Mouse (Mus musculus) cerebellum, adult 2 months (tissue): ENCODE data around the gene Mog. TPM values are rescaled to one million over a fixed set of nuclear protein-coding genes. Genes with fewer than 3 reads are reported as not detected.
"Not testable (repeated sequence)": the region's sequence is repeated elsewhere in the genome, so short reads cannot be mapped to it uniquely, and the experiment has no call there.

Experiments
- DNase-seq, 2 experiments: peaks; one replicate each; pipeline ENCODE4 v3.0.0; 2021
- H3K27ac ChIP-seq: fragments of 200-500 bp; 2 replicates; pipeline ENCODE4 v1.5.1; 2012; ENCODE audit warnings: low read length, control low read depth, inconsistent platforms; ENCODE audit not compliant: insufficient read depth
- H3K27me3 ChIP-seq: fragments of 200-500 bp; 2 replicates; pipeline ENCODE4 v1.6.1; 2012; ENCODE audit warnings: inconsistent platforms, mild to moderate bottlenecking, low read length, moderate library complexity; ENCODE audit not compliant: control insufficient read depth, insufficient read depth
- H3K4me1 ChIP-seq: fragments of 200-500 bp; 2 replicates; pipeline ENCODE4 v1.6.1; 2011; ENCODE audit warnings: low read length; ENCODE audit not compliant: control insufficient read depth, insufficient read depth
- H3K4me3 ChIP-seq: fragments of 200-500 bp; replicated peaks from 2 replicates; pipeline ENCODE3; 2011; ENCODE audit warnings: mild to moderate bottlenecking, low read depth, low read length, control low read depth; ENCODE audit not compliant: insufficient read depth
- CTCF ChIP-seq: fragments of 200-500 bp; IDR thresholded peaks from 2 replicates; pipeline ENCODE4 v1.5.1; 2011; ENCODE audit warnings: low read depth, mild to moderate bottlenecking, control low read depth, low read length, moderate library complexity, borderline replicate concordance; ENCODE audit not compliant: insufficient read depth
- POLR2A ChIP-seq: fragments of 200-500 bp; IDR thresholded peaks from 2 replicates; pipeline ENCODE4 v1.6.1; 2011; ENCODE audit warnings: low read length, control low read depth, borderline replicate concordance; ENCODE audit not compliant: insufficient read depth
- WGBS: fragments of 180-500 bp; shearing (Covaris S2); methylation state at CpG from one replicate; pipeline ENCODE4 v1.1.7; 2018; 5-methylcytosine and 5-hydroxymethylcytosine counted together
- polyA plus RNA-seq: library from polyadenylated mRNA; depleted of rRNA; stranded (reverse); fragments of >200 nt; gene quantifications from 2 replicates; pipeline ENCODE4 v1.2.3, GENCODE M21; 2012

The Mog gene
- polyA plus RNA-seq, 1 experiment = 178 TPM

DNA sequence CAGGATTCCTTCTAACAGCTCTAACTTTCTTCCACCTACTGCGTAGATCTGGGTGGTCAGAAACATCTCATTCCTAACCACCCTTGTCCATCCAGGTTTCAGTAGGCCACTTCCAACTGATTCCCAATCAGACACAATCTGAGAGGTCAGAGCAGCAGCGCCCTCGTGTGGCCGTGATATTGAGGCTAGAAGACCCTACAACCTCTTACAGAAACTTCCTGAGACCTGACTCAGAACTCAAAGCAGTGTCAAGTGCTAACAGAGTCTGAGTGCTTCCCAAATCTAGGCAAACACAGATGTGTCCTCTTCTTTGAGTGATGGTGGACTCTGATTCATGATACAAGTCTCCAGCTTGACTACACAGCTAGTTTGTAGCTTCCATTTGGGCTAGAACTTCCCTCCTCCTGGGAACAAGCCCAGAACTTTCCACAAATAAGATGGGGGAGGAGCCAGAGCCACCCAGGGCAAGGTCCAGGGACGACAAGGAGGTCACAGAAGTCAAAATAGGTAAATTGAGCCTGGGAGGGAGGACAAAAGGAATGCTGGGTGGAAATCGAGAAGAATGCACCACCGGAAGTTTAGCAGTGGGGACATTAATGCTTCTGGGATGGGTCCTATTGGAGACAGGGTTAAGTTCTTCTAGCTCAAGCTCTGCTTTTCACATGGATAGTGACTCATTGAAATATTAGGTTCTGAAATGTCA lies 26.0 kb downstream of the Mog start:
- H3K4me3 ChIP-seq = no peak overlapping the region
- peak; percentile 67 to 74 for DNase-seq
- no peak for TF ChIP-seq POLR2A
- peak; percentile 69 for TF ChIP-seq CTCF
- no peaks in the 10 kb centered on the region for H3K4me1 ChIP-seq
- no peaks in the 10 kb centered on the region for H3K27me3 ChIP-seq
- H3K27ac ChIP-seq = no peak overlapping the region
- 32% methylated on average over 7 of the region's 7 CpGs for WGBS

- no peak overlapping the region for H3K27ac ChIP-seq
- H3K27me3 ChIP-seq = no peaks in the 10 kb centered on the region
- no peak overlapping the region for H3K4me3 ChIP-seq
- TF ChIP-seq POLR2A (no peak), CTCF (no peak)
- DNase-seq = no peak
- H3K4me1 ChIP-seq = no peaks in the 10 kb centered on the region
- WGBS = 69% methylated on average over 3 of the region's 3 CpGs
Observed at GRCm38 (mm10) chr17:36995448-36995847, 27.8 kb downstream of the Mog start.

GRCm38 (mm10) chr17:36994528-36994927 lies 28.7 kb downstream of the Mog start:
- Histone ChIP-seq H3K27ac (no peak overlapping the region), H3K27me3 (no peaks in the 10 kb centered on the region), H3K4me1 (no peaks in the 10 kb centered on the region), H3K4me3 (no peak overlapping the region)
- WGBS = 93% methylated on average over 2 of the region's 2 CpGs
- DNase-seq = no peak
- TF ChIP-seq POLR2A = no peak
- no peak for TF ChIP-seq CTCF

- H3K27ac ChIP-seq = no peak overlapping the region
- no peak overlapping the region for H3K4me3 ChIP-seq
- 93% methylated on average over 4 of the region's 4 CpGs for WGBS
- no peak for DNase-seq
- TF ChIP-seq CTCF = no peak
- TF ChIP-seq POLR2A = no peak
- H3K4me1 ChIP-seq = no peaks in the 10 kb centered on the region
- H3K27me3 ChIP-seq = no peaks in the 10 kb centered on the region
Observed at GRCm38 (mm10) chr17:36993770-36994325, 29.4 kb downstream of the Mog start.

GRCm38 (mm10) chr17:36992336-36993104 lies 30.7 kb downstream of the Mog start:
- Histone ChIP-seq H3K27ac (no peak overlapping the region), H3K4me3 (no peak overlapping the region), H3K27me3 (no peaks in the 10 kb centered on the region; the same call in 1 of the 2 replicates), H3K4me1 (no peaks in the 10 kb centered on the region)
- TF ChIP-seq CTCF = no peak
- TF ChIP-seq POLR2A = no peak
- 77% methylated on average over 3 of the region's 3 CpGs for WGBS
- DNase-seq = no peak

GRCm38 (mm10) chr17:36990630-36991029 lies 32.6 kb downstream of the Mog start:
- not testable (repeated sequence) for DNase-seq, H3K4me3 ChIP-seq, H3K4me1 ChIP-seq, H3K27ac ChIP-seq, H3K27me3 ChIP-seq
- WGBS = 92% methylated on average over 6 of the region's 6 CpGs

DNA sequence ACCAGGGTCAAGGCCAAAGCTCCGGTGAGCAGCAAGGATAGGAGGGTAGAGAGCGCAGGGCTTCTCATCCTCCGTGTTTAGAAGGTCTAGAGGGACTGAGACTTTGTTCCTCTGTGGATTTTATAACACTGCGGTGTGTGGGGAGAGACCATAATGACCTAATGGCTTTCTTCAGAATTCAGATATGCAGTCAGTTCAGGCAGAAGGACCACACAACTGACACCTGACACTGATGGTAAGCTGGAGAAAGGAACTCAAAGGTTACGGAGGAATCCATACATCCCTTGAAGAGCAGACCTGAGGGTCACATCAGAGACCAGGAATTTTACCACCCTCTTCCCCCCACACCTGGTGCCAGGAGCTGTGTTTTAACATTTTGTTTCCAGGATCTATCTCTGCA lies 33.8 kb downstream of the Mog start, which contains the start of gene H2-M5:
H2-M5 (minus strand) TSS at position 101 of the 400 bp plus-strand sequence.
- TF ChIP-seq CTCF (no peak), POLR2A (no peak)
- Histone ChIP-seq H3K27ac (no peak within 1 kb of the TSS), H3K4me1 (no peaks in the 10 kb centered on the region), H3K27me3 (no peaks in the 10 kb centered on the region; the same call in 1 of the 2 replicates), H3K4me3 (no peak within 1 kb of the TSS)
- DNase-seq = no peak
- 32% methylated on average over 5 of the region's 5 CpGs for WGBS

GRCm38 (mm10) chr17:36988475-36988874 lies 34.7 kb downstream of the Mog start:
- Histone ChIP-seq H3K27me3 (no peaks in the 10 kb centered on the region; the same call in 1 of the 2 replicates), H3K27ac (no peak overlapping the region), H3K4me3 (no peak overlapping the region), H3K4me1 (no peaks in the 10 kb centered on the region)
- no peak for DNase-seq
- TF ChIP-seq POLR2A (no peak), CTCF (no peak)
- WGBS = 7% methylated on average over 24 of the region's 24 CpGs
